Mouse (Mus musculus): ENCODE data around the gene Dynll2. TPM values are rescaled to one million over a fixed set of nuclear protein-coding genes. Genes with fewer than 3 reads are reported as not detected.

Gene Dynll2
- polyA plus RNA-seq, 1 experiment, result 74.0 TPM

DNA sequence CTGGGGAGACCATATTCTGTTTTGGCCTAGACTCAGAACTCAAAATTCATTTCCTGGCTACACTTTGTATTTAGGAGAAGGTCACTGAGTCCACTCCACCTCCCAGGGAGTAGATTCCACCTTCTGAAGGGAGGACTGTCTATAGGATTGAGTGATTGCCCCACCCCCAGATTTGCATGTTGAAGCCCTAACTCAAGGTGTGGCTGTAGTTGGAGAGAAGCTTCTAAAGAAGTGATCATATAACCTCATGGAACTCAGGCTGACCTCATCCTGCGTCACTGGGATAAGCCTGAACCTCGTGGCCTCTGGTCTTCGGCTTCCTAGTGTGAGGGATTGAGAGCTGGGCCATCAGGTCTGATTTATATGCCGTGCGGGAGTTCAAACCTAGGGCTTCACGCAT is 28.5 kb upstream of the Dynll2 start:
- H3ac ChIP-seq (ENCODE audit: control insufficient read depth, insufficient read length), result no peak overlapping the region
- no peaks in the 10 kb centered on the region for H3K79me2 ChIP-seq (ENCODE audit: control insufficient read depth, insufficient read depth)
- no peaks in the 10 kb centered on the region for H3K36me3 ChIP-seq (ENCODE audit: control insufficient read depth, insufficient read depth)
- TF ChIP-seq MYOD1 (IDR thresholded peaks at IDR 0.05; ENCODE audit: control insufficient read depth in 1 of 3, insufficient read length in 2 of 3, low read depth in 2 of 3) (no peak), POLR2AphosphoS2 (IDR thresholded peaks at IDR 0.05; ENCODE audit: insufficient read length, low read depth) (no peak), USF1 (IDR thresholded peaks at IDR 0.05; ENCODE audit: low read depth) (no peak)
- H3K4me3 ChIP-seq, result no peak overlapping the region
- H3K27me3 ChIP-seq (ENCODE audit: control insufficient read depth, insufficient read depth, insufficient read length), result peaks cover 11% of the 10 kb centered on the region
- no peak overlapping the region for H3K4me2 ChIP-seq (ENCODE audit: low read depth)

DNA sequence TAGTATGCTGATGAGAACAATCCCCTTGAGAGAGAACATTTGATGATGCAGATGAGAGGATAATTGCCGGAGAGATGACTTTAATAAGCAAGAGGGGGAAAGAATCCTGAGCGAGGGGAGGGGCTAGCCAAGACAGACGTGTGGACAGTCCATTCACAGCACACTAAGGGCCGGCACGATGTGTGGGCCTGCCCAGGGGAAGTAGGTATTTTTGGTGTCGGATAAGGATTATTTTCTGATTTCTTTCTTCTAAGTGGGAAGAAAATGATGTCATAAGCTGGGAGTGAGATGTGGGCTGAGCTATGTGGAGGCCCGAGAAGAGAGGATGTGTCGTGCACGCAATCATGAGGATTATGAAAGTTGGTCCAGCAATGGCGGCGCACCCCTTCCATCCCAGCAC is 27.8 kb upstream of the Dynll2 start:
- H3K4me3 ChIP-seq, result no peak overlapping the region
- no peak overlapping the region for H3K4me2 ChIP-seq (ENCODE audit: low read depth)
- no peaks in the 10 kb centered on the region for H3K36me3 ChIP-seq (ENCODE audit: control insufficient read depth, insufficient read depth)
- TF ChIP-seq MYOG (IDR thresholded peaks at IDR 0.05; ENCODE audit: control insufficient read depth in 1 of 3, insufficient read depth in 1 of 3, insufficient read length in 2 of 3, low read depth in 2 of 3) (no peak), MYOD1 (IDR thresholded peaks at IDR 0.05; ENCODE audit: control insufficient read depth in 1 of 3, insufficient read length in 2 of 3, low read depth in 2 of 3) (no peak), CEBPB (IDR thresholded peaks at IDR 0.05; ENCODE audit: insufficient read depth, poor library complexity, severe bottlenecking) (no peak), POLR2A (IDR thresholded peaks at IDR 0.05; ENCODE audit: insufficient read length, low read depth) (no peak), USF1 (IDR thresholded peaks at IDR 0.05; ENCODE audit: low read depth) (no peak), E2F4 (IDR thresholded peaks at IDR 0.05; ENCODE audit: insufficient read depth) (no peak), TCF3 (IDR thresholded peaks at IDR 0.05; ENCODE audit: insufficient read length, low read depth) (no peak), POLR2AphosphoS2 (IDR thresholded peaks at IDR 0.05; ENCODE audit: insufficient read length, low read depth) (no peak)
- no peaks in the 10 kb centered on the region for H3K79me2 ChIP-seq (ENCODE audit: control insufficient read depth, insufficient read depth)
- H3K27me3 ChIP-seq (ENCODE audit: control insufficient read depth, insufficient read depth, insufficient read length), result peaks cover 11% of the 10 kb centered on the region
- no peak overlapping the region for H3ac ChIP-seq (ENCODE audit: control insufficient read depth, insufficient read length)

GRCm38 (mm10) chr11:88013632-88014031 is 26.3 kb upstream of the Dynll2 start:
- no peak for TF ChIP-seq E2F4 (IDR thresholded peaks at IDR 0.05; ENCODE audit: insufficient read depth)
- no peak for TF ChIP-seq SRF (IDR thresholded peaks at IDR 0.05; ENCODE audit: control insufficient read depth, insufficient read length, low read depth)
- TF ChIP-seq MAX (IDR thresholded peaks at IDR 0.05; ENCODE audit: low read depth), result no peak
- TF ChIP-seq POLR2AphosphoS2 (IDR thresholded peaks at IDR 0.05; ENCODE audit: insufficient read length, low read depth), result no peak
- no peak for TF ChIP-seq MYOG (IDR thresholded peaks at IDR 0.05; ENCODE audit: control insufficient read depth in 1 of 3, insufficient read depth in 1 of 3, insufficient read length in 2 of 3, low read depth in 2 of 3)
- TF ChIP-seq MYOD1 (IDR thresholded peaks at IDR 0.05; ENCODE audit: control insufficient read depth in 1 of 3, insufficient read length in 2 of 3, low read depth in 2 of 3), result no peak
- no peak for TF ChIP-seq REST (IDR thresholded peaks at IDR 0.05; ENCODE audit: insufficient read depth, insufficient read length)
- TF ChIP-seq TCF12 (IDR thresholded peaks at IDR 0.05; ENCODE audit: insufficient read depth, poor library complexity, severe bottlenecking), result no peak
- TF ChIP-seq USF1 (IDR thresholded peaks at IDR 0.05; ENCODE audit: low read depth), result no peak
- H3K4me2 ChIP-seq (ENCODE audit: low read depth), result no peak overlapping the region

GRCm38 (mm10) chr11:88012621-88013244 is 25.4 kb upstream of the Dynll2 start:
- Histone ChIP-seq H3K4me2 (ENCODE audit: low read depth) (no peak overlapping the region), H3K36me3 (ENCODE audit: control insufficient read depth, insufficient read depth) (no peaks in the 10 kb centered on the region), H3K4me3 (no peak overlapping the region), H3ac (ENCODE audit: control insufficient read depth, insufficient read length) (no peak overlapping the region), H3K27me3 (ENCODE audit: control insufficient read depth, insufficient read depth, insufficient read length) (peaks cover 20% of the 10 kb centered on the region), H3K79me2 (ENCODE audit: control insufficient read depth, insufficient read depth) (no peaks in the 10 kb centered on the region)
- TF ChIP-seq TCF12 (IDR thresholded peaks at IDR 0.05; ENCODE audit: insufficient read depth, poor library complexity, severe bottlenecking) (no peak), REST (IDR thresholded peaks at IDR 0.05; ENCODE audit: insufficient read depth, insufficient read length) (no peak), CEBPB (IDR thresholded peaks at IDR 0.05; ENCODE audit: insufficient read depth, poor library complexity, severe bottlenecking) (no peak), MAX (IDR thresholded peaks at IDR 0.05; ENCODE audit: low read depth) (no peak), SRF (IDR thresholded peaks at IDR 0.05; ENCODE audit: control insufficient read depth, insufficient read length, low read depth) (no peak), MYOD1 (IDR thresholded peaks at IDR 0.05; ENCODE audit: control insufficient read depth in 1 of 3, insufficient read length in 2 of 3, low read depth in 2 of 3) (no peak), MYOG (IDR thresholded peaks at IDR 0.05; ENCODE audit: control insufficient read depth in 1 of 3, insufficient read depth in 1 of 3, insufficient read length in 2 of 3, low read depth in 2 of 3) (no peak), TCF3 (IDR thresholded peaks at IDR 0.05; ENCODE audit: insufficient read length, low read depth) (no peak), USF1 (IDR thresholded peaks at IDR 0.05; ENCODE audit: low read depth) (no peak), POLR2AphosphoS2 (IDR thresholded peaks at IDR 0.05; ENCODE audit: insufficient read length, low read depth) (no peak), E2F4 (IDR thresholded peaks at IDR 0.05; ENCODE audit: insufficient read depth) (no peak), POLR2A (IDR thresholded peaks at IDR 0.05; ENCODE audit: insufficient read length, low read depth) (no peak)

More at GRCm38 (mm10) chr11:88013632-88014031, 26.3 kb upstream of the Dynll2 start:
- no peaks in the 10 kb centered on the region for H3K36me3 ChIP-seq (ENCODE audit: control insufficient read depth, insufficient read depth)
- no peak overlapping the region for H3ac ChIP-seq (ENCODE audit: control insufficient read depth, insufficient read length)
- no peaks in the 10 kb centered on the region for H3K79me2 ChIP-seq (ENCODE audit: control insufficient read depth, insufficient read depth)
- H3K4me3 ChIP-seq, result no peak overlapping the region
- H3K27me3 ChIP-seq (ENCODE audit: control insufficient read depth, insufficient read depth, insufficient read length), result peaks cover 20% of the 10 kb centered on the region

- Histone ChIP-seq H3K36me3 (ENCODE audit: control insufficient read depth, insufficient read depth) (no peaks in the 10 kb centered on the region), H3K79me2 (ENCODE audit: control insufficient read depth, insufficient read depth) (no peaks in the 10 kb centered on the region), H3ac (ENCODE audit: control insufficient read depth, insufficient read length) (no peak overlapping the region), H3K27me3 (ENCODE audit: control insufficient read depth, insufficient read depth, insufficient read length) (peaks cover 20% of the 10 kb centered on the region), H3K4me2 (ENCODE audit: low read depth) (no peak overlapping the region), H3K4me3 (no peak overlapping the region)
- TF ChIP-seq SRF (IDR thresholded peaks at IDR 0.05; ENCODE audit: control insufficient read depth, insufficient read length, low read depth), result no peak
- no peak for TF ChIP-seq MYOG (IDR thresholded peaks at IDR 0.05; ENCODE audit: control insufficient read depth in 1 of 3, insufficient read depth in 1 of 3, insufficient read length in 2 of 3, low read depth in 2 of 3)
- TF ChIP-seq TCF3 (IDR thresholded peaks at IDR 0.05; ENCODE audit: insufficient read length, low read depth), result no peak
- no peak for TF ChIP-seq USF1 (IDR thresholded peaks at IDR 0.05; ENCODE audit: low read depth)
- TF ChIP-seq MAX (IDR thresholded peaks at IDR 0.05; ENCODE audit: low read depth), result no peak
- TF ChIP-seq CEBPB (IDR thresholded peaks at IDR 0.05; ENCODE audit: insufficient read depth, poor library complexity, severe bottlenecking), result no peak
- TF ChIP-seq MYOD1 (IDR thresholded peaks at IDR 0.05; ENCODE audit: control insufficient read depth in 1 of 3, insufficient read length in 2 of 3, low read depth in 2 of 3), result no peak
- no peak for TF ChIP-seq E2F4 (IDR thresholded peaks at IDR 0.05; ENCODE audit: insufficient read depth)
- no peak for TF ChIP-seq TCF12 (IDR thresholded peaks at IDR 0.05; ENCODE audit: insufficient read depth, poor library complexity, severe bottlenecking)
- no peak for TF ChIP-seq POLR2A (IDR thresholded peaks at IDR 0.05; ENCODE audit: insufficient read length, low read depth)
Measured at GRCm38 (mm10) chr11:88011914-88012419, 24.6 kb upstream of the Dynll2 start.
